ENCODE assay signal across 8 mouse cellular contexts in the genomic region with DNA sequence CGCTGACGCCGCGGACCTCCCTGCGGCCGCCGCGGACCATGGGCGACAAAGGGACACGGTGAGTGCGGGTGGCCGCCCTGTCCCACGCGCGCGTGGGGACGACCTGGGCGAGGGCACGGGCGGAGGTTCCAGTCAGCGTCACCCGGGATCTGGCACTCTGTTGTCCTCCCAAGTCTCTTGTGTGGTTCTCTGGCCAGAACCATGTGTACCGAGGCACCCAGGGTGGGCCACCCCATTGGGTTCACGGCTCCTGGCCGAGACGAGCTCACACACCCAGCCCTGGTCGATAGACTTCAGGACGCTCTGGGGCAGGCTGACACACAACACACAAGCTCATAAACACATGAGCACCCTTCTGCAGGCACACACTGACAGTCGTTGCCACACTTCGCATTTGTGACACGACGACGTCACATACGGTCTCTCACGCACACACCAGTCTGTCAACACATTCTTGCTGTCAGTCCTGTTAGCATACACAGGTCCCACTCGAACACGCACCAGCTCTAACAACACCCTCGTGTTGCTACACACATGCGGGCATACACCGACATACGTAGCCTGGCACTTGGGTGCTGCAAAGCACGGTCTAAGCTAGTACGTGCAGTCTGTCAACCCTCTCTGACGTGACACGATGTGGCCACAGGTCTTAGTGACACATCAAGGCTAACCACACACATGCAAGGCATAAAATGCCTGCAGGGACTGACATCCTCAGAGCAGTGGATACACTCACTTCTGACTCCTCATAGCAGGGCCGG. TPM values are rescaled to one million over a fixed set of nuclear protein-coding genes. Genes with fewer than 3 reads are reported as not detected.
DNase-seq lines count a peak whose midpoint lies in the region; ATAC-seq lines count a peak whose summit lies in the region.

No protein-coding gene starts in this region.

- peak overlapping the region; percentile 97 for H3K27ac ChIP-seq in hindbrain, embryonic 10.5 days
- H3K27ac ChIP-seq in liver, embryonic 13.5 days, result peak overlapping the region; percentile 97

- no peaks in the 10 kb centered on the region for H3K9me3 ChIP-seq in hindbrain, embryonic 10.5 days
- no peaks in the 10 kb centered on the region for H3K9me3 ChIP-seq in liver, embryonic 13.5 days (replicated peaks)

- H3K4me2 ChIP-seq in liver, embryonic 13.5 days, result peak overlapping the region; percentile 96

- H3K9ac ChIP-seq in liver, embryonic 13.5 days, result peak overlapping the region; percentile 99

- H3K36me3 ChIP-seq in hindbrain, embryonic 10.5 days, result no peaks in the 10 kb centered on the region
- no peaks in the 10 kb centered on the region; the same call in 1 of the 2 replicates for H3K36me3 ChIP-seq in liver, embryonic 13.5 days

- peaks cover 3% of the 10 kb centered on the region; the same call in 1 of the 2 replicates for H3K27me3 ChIP-seq in hindbrain, embryonic 10.5 days (ENCODE audit: insufficient read depth, poor library complexity, severe bottlenecking)
- no peaks in the 10 kb centered on the region for H3K27me3 ChIP-seq in liver, embryonic 13.5 days

- no peak for DNase-seq in frontal cortex, postnatal 14 days (ENCODE audit: low spot score in 2 of 2)
- DNase-seq in B cell, adult 2 months, result peak; percentile 54 to 55
- DNase-seq in embryo, embryonic 10 days (ENCODE audit: low spot score), result peak; percentile 41
- peak; percentile 40 for DNase-seq in hindbrain, embryonic 10.5 days (ENCODE audit: low spot score)
- DNase-seq in liver, embryonic 13.5 days, result peak; percentile 44
- peak; percentile 59 for DNase-seq in neural tube, embryonic 10.5 days (ENCODE audit: extremely low spot score, low spot score)
- no peak for DNase-seq in cerebellum, adult 11-12 months

- peak; percentile 26 for ATAC-seq in frontal cortex, adult (ENCODE audit: low TSS enrichment)
- ATAC-seq in liver, embryonic 13.5 days (ENCODE audit: low read depth), result peak; percentile 29

- H3K4me1 ChIP-seq in hindbrain, embryonic 10.5 days (replicated peaks), result peaks cover 73% of the 10 kb centered on the region
- peaks cover 97% of the 10 kb centered on the region for H3K4me1 ChIP-seq in liver, embryonic 13.5 days (replicated peaks)

- H3K4me3 ChIP-seq in hindbrain, embryonic 10.5 days, result peak overlapping the region; percentile 63
- peak overlapping the region; percentile 86 for H3K4me3 ChIP-seq in liver, embryonic 13.5 days (replicated peaks)

- 12% methylated on average over 46 of the region's 46 CpGs for WGBS in hindbrain, embryonic 10.5 days
- WGBS in liver, embryonic 13.5 days (ENCODE audit: insufficient replicate concordance), result 3% methylated on average over 46 of the region's 46 CpGs

RNA-seq across cellular contexts. Expression of gene Arrb1, which starts 0.7 kb away (rescaled TPM):
- 14.6 and 15.0 TPM in 2 replicates for polyA plus RNA-seq in hindbrain, embryonic 10.5 days (2016; fragmentation: Nextera tagmentation; extraction: Ambion mirVana)
- 96.5 and 121 TPM in 2 replicates for polyA plus RNA-seq in liver, embryonic 13.5 days (2015; fragmentation: Nextera tagmentation; extraction: Ambion mirVana)

RNA-seq across cellular contexts. Expression of gene Rps3, which starts 52.4 kb away (rescaled TPM):
- 680 and 779 TPM in 2 replicates for polyA plus RNA-seq in hindbrain, embryonic 10.5 days (2016; fragmentation: Nextera tagmentation; extraction: Ambion mirVana)
- polyA plus RNA-seq in liver, embryonic 13.5 days (2015; fragmentation: Nextera tagmentation; extraction: Ambion mirVana), result 741 and 746 TPM in 2 replicates

Comparison
In these comparisons a context has a peak if more than half of its experiments do, and no peak if none do; other contexts are left out.
1. DNase-seq: peak in B cell, adult 2 months (2 of 2), embryo, embryonic 10 days (single experiment), hindbrain, embryonic 10.5 days (single experiment), liver, embryonic 13.5 days (single experiment) and neural tube, embryonic 10.5 days (single experiment); none in frontal cortex, postnatal 14 days (0 of 2) and cerebellum, adult 11-12 months (single experiment).